Mouse (Mus musculus) adrenal gland, postnatal 14 days (tissue): ENCODE data around the gene Mtfr1l. TPM values are rescaled to one million over a fixed set of nuclear protein-coding genes. Genes with fewer than 3 reads are reported as not detected.
A peak's percentile ranks its signal among the peaks of the same experiment; 100 is the strongest.

ENCODE experiments used
- DNase-seq: peaks from one replicate; pipeline ENCODE4 v3.0.0; 2021; ENCODE audit warnings: mixed read lengths
- total RNA-seq: library from RNA; stranded (reverse); gene quantifications from 2 replicates; pipeline ENCODE4 v1.2.3, GENCODE M21; 2021

The Mtfr1l gene
- total RNA-seq, 1 experiment from 2014 or later, result 103 TPM

GRCm38 (mm10) chr4:134558570-134559113, 23.5 kb upstream of the Mtfr1l start:
- peak; percentile 40 for DNase-seq

DNA sequence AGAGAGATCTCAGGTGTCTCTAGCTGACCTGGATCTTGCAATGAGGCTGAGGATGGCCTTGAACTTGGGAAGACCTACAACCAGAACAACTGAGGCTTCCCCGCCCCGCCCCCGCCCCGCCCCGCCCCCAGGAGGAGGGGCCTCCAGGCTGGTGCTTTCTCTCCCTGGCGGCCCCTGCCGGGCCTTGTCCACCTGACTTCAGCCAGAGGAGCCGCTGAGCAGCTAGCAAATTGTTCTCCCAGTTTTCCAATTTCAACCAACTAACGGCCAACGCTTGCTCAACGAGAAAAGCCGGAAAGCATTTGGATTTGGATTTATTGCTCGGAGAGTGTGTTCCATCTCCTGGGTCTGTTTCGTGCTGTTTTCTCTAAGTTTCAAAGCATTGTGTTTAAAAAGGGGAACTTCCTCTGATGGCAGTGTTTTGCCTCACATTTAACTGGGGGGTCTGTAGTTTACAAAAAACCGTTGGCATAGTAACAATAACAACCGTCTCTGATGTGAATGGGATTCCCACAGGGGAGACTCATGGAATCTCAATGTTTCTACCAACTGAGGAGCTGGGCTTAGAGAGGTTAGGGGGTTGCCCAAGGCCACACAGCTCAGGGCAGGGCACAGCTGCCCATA, 22.6 kb upstream of the Mtfr1l start:
- peak; percentile 58 for DNase-seq

DNA sequence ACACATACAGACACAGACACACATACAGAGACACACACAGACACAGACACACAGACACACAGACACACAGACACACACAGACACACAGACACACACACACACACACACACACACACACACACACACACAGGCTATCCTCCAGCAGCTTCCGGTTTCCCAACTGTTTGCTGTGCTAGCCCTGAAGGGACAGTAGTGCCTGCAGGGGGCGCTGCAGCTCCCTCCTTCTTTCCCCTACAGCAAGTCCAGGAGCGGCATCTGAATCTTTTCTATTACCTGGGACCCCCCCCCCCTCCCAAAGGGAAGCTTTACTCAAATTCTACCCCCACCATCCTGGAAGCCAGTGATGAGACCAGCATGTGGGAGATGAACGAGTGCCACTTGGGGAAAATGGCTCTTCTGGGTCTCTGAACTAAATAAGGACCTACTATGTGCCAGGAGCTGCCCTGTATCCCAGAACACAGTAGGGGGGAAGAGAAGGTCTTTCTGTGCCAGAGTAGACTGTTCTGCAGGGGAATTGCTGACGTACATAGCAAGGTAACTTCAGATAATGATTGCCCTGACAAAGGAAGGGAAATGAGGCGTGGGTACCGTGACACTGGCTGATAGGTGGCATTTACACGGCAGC, 20.9 kb upstream of the Mtfr1l start:
- peak; percentile 79 for DNase-seq

DNA sequence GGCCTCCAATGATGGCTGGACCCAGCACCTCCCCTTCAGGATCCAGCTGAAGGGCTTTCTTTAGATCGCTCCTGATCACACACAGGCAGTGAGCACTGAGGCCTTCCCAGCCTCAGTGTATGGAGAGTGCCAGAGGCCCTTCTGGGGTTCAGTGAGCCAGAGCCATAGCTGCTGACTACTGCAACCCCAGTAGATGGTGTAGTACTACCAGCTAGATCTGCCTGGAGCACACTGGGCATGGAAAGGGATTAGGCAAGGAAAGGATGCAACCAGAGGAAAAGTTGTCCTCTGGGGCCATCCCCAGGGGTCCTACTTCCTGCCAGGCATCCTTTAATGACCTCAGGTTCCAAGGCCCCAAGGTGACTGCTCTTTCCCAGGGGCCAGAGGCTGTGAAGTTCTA, 18.4 kb upstream of the Mtfr1l start:
- peak; percentile 39 for DNase-seq

DNA sequence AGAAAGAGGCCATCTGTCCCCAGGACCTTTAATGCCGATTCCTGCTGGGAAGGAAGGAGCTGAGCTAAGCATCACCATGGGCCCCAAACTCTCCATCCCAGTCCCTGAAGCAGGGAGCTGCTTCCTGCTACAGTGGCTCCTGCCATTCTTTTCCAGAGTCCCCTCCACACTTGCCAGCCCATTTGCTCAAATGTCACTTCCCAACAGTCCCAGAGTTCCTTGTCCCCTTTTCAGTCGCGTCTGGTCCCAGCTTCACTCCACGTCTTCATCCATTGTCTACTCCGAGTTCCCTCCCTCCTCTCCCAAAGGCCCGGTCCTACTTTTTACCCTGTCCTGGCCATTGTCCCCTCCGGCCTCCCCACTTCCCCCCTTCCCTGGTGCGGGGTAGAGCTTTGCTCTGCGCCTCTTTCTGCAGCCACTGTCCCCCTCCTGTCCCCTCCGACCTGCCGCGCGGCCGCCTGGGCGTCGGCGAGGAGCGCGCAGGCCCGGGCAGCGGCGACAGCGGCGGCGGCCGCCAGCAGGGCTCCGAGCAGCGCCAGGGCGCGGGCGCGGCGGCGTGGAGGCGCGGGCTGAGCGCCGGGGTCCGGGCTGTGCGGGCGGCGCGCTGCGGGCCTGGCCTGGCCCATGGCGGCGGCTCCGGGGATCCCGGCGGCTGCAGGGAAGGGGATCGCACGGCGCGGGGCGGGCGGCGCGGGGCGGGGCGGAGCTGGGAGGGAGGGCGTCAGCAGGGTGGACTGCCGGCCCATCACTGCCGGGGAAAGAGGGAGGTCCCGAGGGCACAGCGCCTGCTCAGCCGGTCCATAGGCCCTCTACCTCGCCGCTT, 16.5 kb upstream of the Mtfr1l start, which contains the start of gene Selenon:
Selenon (minus strand) TSS at position 673 of the 823 bp plus-strand sequence.
- peak; percentile 87 for DNase-seq

DNA sequence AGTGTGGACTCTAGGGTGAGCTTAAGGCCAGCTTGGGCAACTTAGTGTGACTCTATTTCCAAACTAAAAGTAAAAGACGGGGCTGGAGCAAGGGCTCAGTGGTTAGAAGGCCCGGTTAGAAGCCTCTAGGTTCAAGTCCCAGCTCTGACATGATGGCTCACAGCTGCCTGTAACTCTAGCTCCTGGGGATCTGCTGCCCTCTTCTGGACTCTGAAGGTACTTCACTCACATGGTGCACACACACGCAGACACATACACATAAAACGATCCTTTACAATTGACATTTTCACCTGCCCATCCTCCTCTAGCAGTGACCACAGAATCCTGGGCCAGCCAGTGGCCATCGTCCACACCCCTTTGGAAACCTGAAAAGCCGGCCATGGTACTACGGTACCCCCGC, 14.7 kb upstream of the Mtfr1l start:
- DNase-seq, result no peak

- no peak for DNase-seq
Measured at GRCm38 (mm10) chr4:134548169-134548938, 13.2 kb upstream of the Mtfr1l start.

- peak; percentile 58 for DNase-seq
Measured at GRCm38 (mm10) chr4:134546814-134547705, 11.9 kb upstream of the Mtfr1l start.

DNA sequence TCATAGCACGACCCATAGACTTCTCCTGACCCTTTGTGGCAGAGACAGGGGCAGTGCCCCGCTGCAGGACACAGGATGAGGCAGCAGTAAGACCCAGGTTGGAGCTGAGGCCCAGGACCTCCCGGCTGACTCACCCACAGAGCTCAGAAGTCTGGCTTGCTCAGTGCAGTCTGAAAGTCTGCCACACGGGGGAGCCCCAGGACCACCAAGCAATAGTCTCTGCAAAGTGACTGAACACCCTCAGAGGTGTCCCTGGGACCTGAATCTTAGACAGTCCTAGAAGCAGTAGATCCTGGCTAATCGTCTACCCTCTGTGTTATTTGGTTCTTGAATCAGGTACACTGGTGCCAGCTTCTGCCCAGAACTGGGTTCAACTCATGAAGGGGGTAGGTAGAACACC, 8.1 kb upstream of the Mtfr1l start:
- DNase-seq, result peak; percentile 97

GRCm38 (mm10) chr4:134542726-134543125, 7.5 kb upstream of the Mtfr1l start:
- DNase-seq, result no peak

GRCm38 (mm10) chr4:134538997-134539580, 3.9 kb upstream of the Mtfr1l start:
- DNase-seq, result no peak

DNA sequence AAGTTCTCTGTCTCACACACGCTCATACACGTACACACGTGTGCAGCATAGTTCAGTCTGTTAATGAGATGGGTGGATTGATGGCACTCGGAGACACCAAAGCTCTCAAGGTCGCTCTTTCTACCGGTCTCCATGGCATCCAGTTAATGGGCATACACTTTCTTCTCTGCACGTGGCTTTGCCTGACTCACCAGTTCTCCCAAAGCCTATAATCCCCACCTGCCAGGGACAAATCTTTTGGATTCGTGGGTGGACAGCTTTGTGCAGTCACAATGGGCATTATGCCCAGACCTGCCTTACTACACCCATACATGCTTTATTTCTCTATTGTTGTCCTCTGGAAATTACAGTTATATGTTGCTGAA, 582 bp upstream of the Mtfr1l start:
- peak; percentile 77 for DNase-seq

DNA sequence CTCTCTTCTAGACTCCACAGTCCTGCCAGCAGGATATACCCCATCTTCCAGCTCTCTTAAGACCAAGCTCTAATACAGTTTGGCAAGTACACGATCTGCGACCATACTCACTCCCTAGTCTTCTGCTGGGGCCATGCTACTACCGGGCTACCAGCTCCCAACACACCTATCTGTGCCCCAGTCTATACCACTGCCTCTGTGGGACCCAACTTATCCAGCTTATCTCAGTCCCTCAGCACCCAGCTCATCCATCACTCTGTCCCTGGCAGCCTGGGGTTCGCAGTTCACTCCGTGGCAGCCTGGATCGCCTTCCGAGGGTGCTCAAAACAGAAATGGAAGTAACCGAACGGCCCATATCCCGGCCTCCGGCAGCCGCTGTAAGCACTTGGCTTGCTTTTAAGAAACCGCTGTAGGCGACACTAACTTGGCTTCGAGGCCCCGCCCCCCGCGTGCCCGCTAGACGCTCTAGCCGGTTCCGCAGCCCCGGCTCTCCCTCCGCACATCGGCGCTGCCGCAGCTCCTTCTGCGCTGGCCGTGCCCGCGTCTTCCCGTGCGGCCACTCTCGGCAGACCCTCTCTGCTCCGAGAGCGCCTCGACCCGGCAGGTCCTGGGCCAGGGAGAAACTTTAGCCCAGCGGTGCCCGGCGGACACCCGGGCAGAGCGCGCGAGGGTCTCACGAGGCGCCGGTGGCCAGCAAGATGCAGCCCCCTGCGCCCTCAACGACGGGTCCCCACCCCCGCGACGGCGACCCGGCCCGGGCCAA, 882 bp downstream of the Mtfr1l start:
- peak; percentile 87 for DNase-seq

- no peak for DNase-seq
Measured at GRCm38 (mm10) chr4:134533421-134533820, 1.8 kb downstream of the Mtfr1l start.

GRCm38 (mm10) chr4:134532928-134533327, 2.3 kb downstream of the Mtfr1l start:
- no peak for DNase-seq

- no peak for DNase-seq
Measured at GRCm38 (mm10) chr4:134526220-134526619, 9.0 kb downstream of the Mtfr1l start.

DNA sequence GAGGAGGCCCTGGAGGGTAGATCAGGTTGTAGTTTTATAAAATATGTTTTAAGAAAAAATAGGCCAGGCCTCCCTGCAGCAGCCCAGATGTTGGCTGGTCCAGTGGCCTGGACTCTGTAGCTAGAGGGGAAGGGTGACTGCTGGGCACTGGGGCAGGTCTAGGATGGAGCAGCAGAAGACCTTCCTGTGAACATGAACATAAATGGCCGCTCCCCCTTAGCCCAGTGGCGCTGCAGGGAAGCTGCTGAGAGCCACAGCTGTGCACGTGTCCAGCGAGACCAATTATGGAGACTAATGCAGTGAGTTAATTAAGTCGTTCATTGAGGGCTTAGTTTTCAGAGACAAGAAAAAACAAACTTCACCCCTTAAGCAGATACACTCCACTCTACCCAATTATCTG, 9.4 kb downstream of the Mtfr1l start:
- no peak for DNase-seq

DNA sequence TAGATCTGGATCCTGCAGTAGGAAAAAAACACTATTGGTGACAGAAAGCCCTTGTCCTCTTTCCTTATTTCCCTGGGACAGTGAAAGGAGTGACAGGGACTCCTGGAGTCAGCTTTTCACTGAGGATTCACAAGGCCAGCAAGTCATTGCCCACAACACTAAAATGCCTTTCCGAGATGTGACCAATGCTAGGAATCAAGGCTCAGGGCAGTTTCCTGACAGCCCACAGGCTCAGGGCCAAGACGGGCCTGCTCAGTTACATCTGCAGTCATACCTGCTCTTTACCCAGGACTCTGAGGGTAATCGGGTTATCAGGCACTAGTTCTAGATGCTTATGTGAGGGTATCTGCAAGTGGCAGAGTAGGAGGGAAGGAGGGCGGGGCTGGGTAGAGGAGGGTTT, 11.7 kb downstream of the Mtfr1l start:
- peak; percentile 42 for DNase-seq

GRCm38 (mm10) chr4:134519281-134519680, 15.9 kb downstream of the Mtfr1l start:
- DNase-seq, result no peak

DNA sequence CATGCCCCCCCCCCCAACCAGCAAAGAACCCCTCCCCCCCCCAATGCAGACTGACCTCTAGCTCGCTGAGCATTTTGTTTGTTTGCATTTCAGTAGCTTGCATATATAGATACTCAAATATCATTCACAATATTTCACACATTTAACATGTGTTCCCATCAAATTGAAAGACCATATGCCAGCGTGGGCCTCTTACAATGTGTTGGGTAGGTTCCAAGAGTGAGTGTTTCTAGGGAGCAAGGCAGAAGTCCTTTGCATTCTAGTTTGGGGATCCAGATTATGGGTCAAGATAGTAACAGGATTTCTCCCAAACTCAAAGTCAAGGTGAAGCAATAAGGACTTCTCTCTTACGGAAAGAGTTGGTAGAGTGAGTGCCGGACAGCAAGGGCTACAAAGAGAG, 16.6 kb downstream of the Mtfr1l start:
- no peak for DNase-seq
